Mouse (Mus musculus) gastrocnemius, postnatal 4 days (tissue): ENCODE results near the gene Sh3bp5. TPM values are rescaled to one million over a fixed set of nuclear protein-coding genes. Genes with fewer than 3 reads are reported as not detected.

ENCODE experiments used
- DNase-seq, 2 experiments: peaks; one replicate each; pipeline ENCODE4 v3.0.0; 2021 to 2022; ENCODE audit warnings: low spot score in 2 of 2, mixed read lengths in 2 of 2
- total RNA-seq, 2 experiments: library from RNA; stranded (reverse); gene quantifications; 2 replicates each; pipeline ENCODE4 v1.2.3; 2021

Gene Sh3bp5
- total RNA-seq, 2 experiments from 2014 or later = 79.8 to 93.9 TPM

DNA sequence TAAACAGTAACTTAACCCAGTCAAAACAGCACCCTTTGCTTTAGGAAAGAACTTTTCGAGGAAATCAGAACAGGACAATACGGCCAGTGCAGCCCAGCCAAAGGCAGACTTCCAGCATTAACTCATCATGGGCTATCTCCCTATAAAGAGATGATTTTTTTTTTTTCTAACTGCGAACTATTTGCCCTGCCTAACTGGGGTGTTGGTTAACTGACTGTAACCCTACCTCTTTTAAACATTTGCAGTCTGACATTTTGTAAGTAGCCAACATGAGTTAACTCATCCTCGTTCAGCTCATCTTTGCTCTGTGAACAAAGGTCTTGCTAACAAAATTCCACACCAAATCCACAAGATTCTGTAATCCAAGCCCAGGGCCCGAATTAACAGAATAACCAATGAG is 1.5 kb downstream of the Sh3bp5 start:
- no peak for DNase-seq

GRCm38 (mm10) chr14:31433851-31434360 is 2.0 kb downstream of the Sh3bp5 start:
- DNase-seq = no peak

DNA sequence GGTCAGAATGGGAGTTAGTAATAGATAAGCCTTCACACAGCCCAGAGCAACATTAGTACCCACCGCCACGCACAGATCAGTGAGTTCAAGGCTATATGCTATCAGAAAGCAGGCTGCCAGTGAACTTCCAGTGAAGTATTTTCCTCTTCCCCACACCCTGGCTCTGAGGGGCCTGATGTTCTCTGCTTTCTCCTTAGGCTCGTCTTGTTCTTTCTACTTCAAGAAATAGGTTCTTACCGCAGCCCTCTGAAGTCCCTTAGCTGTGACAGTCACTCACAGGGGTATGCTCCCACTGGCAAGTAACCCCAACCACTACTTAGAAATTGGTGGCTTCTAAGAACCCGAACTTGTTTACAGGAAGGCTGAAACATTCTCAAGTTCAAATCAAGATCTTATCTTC is 2.8 kb downstream of the Sh3bp5 start:
- no peak for DNase-seq

GRCm38 (mm10) chr14:31432424-31432823 is 3.5 kb downstream of the Sh3bp5 start:
- DNase-seq = no peak

DNA sequence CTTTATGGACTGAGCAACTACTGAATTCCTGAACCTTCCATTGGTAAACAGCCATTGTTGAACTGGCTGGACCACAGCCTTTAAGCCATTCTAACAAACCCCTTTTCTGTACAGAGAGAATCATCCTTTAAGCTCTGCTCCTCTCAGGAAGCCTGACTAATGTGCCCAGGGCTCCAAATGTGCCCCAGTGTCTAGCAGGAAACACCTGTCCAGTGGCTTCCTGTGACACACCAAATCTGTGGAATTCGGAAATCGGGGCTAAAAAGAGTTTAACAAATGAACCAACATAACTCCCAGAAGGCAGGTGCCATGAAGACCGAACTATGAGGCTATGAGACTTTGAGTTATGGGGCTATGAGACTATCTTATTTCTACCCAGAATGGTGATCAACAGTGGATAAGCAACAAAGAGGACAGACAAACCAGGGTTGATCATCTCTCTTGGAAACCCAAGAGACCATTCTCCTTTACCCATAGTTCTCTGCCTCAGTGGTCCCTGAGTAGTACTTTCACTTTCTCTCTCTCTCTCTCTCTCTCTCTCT is 4.0 kb downstream of the Sh3bp5 start:
- no peak for DNase-seq

- no peak for DNase-seq
Measured at GRCm38 (mm10) chr14:31429004-31429395, 6.9 kb downstream of the Sh3bp5 start.

GRCm38 (mm10) chr14:31428211-31429003 is 7.5 kb downstream of the Sh3bp5 start:
- peak in 1 of 2 experiments; percentile 53 for DNase-seq

GRCm38 (mm10) chr14:31422961-31423791 is 12.7 kb downstream of the Sh3bp5 start:
- DNase-seq = peak; percentile 47 to 75

- DNase-seq = no peak
Measured at GRCm38 (mm10) chr14:31422395-31422794, 13.5 kb downstream of the Sh3bp5 start.

GRCm38 (mm10) chr14:31421509-31422295 is 14.2 kb downstream of the Sh3bp5 start:
- no peak for DNase-seq

- no peak for DNase-seq
Measured at GRCm38 (mm10) chr14:31420985-31421384, 14.9 kb downstream of the Sh3bp5 start.

- no peak for DNase-seq
Measured at GRCm38 (mm10) chr14:31420562-31420961, 15.3 kb downstream of the Sh3bp5 start.

GRCm38 (mm10) chr14:31420135-31420534 is 15.7 kb downstream of the Sh3bp5 start:
- no peak for DNase-seq

DNA sequence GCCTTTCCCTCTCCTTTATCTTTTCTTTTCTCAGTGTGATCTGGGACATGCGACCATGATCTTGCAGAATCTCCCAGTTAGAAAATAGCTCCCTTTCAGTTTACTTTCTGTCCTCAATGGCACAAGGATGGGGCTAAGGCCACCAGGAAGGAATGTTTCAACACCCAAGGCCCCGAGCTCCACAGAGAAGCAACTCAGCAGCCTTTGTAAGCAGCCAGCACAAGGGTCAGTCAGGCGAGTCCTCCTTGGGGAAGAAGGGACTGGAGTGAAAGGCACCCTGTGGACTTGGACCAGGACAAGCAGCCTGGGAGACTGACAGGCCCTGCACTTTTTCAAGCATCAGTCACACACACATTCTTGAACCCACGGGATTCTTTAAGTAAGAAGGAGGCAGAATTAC is 16.6 kb downstream of the Sh3bp5 start:
- no peak for DNase-seq

- no peak for DNase-seq
Measured at GRCm38 (mm10) chr14:31416835-31417549, 18.9 kb downstream of the Sh3bp5 start.

DNA sequence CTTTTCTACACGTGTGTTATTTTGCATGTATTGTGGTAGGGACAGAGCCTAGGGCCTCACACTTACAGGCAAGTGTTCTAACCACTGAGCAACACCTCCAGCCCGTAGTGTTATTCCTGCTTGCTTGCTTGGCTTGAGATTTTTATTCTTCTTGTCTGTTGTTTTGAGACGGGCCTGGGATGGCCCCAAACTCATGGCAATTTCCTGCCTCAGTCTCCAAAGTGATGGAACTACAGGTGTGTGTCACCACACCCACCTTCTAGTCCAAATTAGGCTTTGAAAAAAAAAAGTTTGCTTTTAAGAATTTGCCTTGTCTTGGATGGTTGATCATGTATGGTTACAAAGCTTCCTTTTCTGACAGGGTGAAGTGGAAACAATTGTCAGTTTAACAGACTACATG is 19.5 kb downstream of the Sh3bp5 start:
- no peak for DNase-seq

- DNase-seq = no peak
Measured at GRCm38 (mm10) chr14:31414967-31415376, 20.9 kb downstream of the Sh3bp5 start.

DNA sequence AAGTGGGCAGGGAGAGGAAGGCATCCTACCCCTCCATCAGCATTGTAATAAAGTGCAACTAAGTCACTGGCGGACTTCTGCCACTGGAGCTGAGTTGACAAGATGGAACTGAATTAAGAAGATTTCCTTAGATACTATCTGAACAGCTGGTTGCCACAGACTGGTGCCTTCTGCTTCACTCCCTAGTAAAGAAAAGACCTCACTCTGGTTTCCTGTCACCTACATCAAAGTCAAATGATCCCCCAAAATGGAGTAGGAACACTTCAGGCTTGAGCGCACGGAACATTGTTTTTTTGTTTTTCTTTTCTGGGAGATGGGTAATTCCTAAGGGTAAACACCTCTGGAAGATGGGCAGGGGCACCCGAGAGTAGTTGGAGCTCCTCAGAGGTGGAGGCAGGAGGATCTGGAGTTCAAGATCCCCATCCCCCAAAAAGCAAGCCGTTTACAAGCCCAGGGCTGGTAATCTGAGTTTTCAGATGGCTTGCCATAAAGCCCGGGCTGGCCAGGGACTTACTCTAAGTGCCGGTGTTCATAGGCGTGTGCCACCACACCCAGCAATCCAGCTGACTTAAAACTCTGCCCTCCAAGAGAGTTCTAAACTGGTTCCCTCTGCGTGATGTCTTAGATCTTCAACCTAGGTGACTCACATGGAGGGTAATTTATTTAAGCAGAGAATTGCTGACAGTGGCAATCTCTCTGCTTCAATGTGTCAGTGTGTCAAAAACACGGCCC is 21.5 kb downstream of the Sh3bp5 start:
- DNase-seq = no peak

- no peak for DNase-seq
Measured at GRCm38 (mm10) chr14:31413475-31414086, 22.3 kb downstream of the Sh3bp5 start.
